Mouse (Mus musculus) v-Abl transformed pro-B cells (cell line): ENCODE data around the gene Crnkl1.

ENCODE experiments used
- in situ Hi-C, 2 experiments: fragments of 400-800 bp; cut with MboI; formaldehyde crosslinking; loops; one replicate each; pipeline ENCODE4 v1.15.1; 2025; ENCODE audit not compliant: unreplicated experiment in 2 of 2

Crnkl1 gene

DNA sequence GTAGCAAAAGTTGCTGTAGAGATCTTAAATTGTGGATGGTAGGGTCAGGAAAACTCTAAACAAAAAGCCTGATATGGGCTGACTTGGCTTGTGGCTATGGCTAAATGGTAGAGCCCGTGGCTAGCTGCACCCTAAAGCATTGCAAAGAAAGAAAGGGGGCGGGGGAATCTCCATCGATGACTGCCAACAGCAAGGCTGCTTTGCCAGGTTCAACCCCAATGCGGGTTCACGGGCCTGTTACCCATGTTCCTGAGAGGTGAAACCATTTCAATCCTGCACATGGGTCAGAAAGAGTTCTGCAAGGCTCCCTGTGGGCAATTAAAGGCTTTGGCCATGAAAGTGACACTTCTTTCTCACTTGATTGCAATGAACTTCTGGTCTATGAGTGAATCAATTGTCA is 52.9 kb downstream of the Crnkl1 start:
- in situ Hi-C loops: no loop called here

GRCm38 (mm10) chr2:145880887-145881747 is 53.7 kb downstream of the Crnkl1 start:
- in situ Hi-C loops: no loop called here

- in situ Hi-C loops: no loop called here
Observed at GRCm38 (mm10) chr2:145877191-145877590, 57.6 kb downstream of the Crnkl1 start.

DNA sequence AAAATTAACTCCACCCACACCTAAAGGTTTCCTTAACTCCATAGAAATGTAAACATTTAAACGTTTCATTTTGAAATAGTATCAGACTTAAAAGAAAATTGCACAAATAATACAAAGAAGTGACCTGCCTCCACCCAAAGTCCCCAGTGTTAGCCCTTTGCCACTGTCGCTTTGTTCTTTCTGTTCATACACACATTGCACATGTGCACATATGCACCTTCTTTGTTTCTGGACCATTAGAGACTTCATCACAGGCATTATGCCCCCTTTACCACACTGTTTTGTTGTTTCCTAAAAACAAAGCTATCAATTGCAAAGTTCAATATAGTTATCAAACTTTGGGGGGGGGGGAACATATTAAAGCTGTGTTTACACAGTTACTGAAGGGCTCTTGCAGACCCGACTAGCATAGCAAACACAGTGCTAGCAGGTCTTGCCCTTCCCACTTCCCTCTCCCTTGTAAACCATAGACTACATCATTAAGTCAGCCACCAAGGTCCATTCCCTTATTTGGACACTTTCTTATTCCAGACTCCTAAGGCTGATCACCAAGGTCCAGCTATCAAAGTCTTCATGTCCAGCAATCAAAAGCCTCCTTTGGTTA is 59.8 kb downstream of the Crnkl1 start:
- in situ Hi-C loops: no loop called here

GRCm38 (mm10) chr2:145873953-145874352 is 60.9 kb downstream of the Crnkl1 start:
- in situ Hi-C loops: no loop called here

DNA sequence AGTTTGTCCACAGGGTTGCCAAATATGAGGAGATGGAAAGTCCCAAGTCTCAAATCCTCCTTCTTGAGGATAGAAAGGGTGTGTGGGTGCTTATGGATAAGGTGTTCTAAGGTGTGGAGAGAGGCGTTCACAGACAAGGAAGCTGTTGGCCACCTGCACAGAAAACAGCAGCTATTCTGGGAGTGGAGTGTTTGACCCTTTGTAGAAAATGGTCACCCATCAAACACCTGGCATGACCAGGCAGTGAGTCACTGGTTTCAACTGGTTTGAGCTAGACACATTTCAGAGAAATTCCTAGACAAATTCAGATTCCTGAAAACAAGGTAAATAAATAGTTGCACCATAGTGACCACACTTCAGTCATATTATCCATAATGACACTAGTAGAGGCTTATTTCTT is 62.7 kb downstream of the Crnkl1 start:
- in situ Hi-C loops: no loop called here

DNA sequence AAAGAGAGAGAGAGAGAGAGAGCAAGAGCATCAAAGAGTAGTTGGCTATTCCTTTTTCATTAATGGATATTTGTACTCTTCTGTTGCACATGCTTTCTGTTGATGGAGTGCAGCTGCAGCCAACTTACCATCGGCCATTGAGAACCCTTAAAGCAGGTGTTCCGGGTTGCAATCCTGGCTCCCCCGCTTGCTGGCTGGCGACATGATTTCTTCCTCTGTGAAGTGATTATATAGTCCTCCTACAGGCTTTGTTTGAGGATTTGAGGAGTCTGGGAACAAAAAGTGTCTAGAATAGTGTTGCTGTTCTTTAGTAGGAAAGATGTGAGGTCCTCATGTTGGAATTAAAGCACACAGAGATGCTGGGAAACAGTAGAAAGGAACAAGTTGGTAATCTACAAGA is 63.5 kb downstream of the Crnkl1 start:
- in situ Hi-C loops: no loop called here
